Mouse (Mus musculus) limb, embryonic 14.5 days (tissue): ENCODE measurements at regions not wholly inside any gene's neighbourhood (a gene's known extent, or its start where the extent isn't known, plus 50 kb on each side); places are given as distances from the start of the nearest gene placed in this dataset.

Source experiments
- ATAC-seq: fragments of 200-750 bp; cut with Nextera tagmentation; 2 replicates; pipeline ENCODE4 v1.8.0; 2017; ENCODE audit warnings: low read depth, moderate number of reproducible peaks, moderate TSS enrichment; ENCODE audit not compliant: low FRiP score
- DNase-seq: peaks from one replicate; pipeline ENCODE4 v3.0.0-alpha.2; 2015; ENCODE audit warnings: low spot score
- H3K27ac ChIP-seq: fragments of 300-500 bp; sonication (generic); replicated peaks from 2 replicates; pipeline ENCODE4 v1.5.1; 2014; ENCODE audit warnings: low read depth, mild to moderate bottlenecking, low read length, moderate library complexity, mixed read lengths
- H3K27me3 ChIP-seq: fragments of 300-500 bp; sonication (generic); 2 replicates; pipeline ENCODE4 v1.6.1; 2014; ENCODE audit warnings: low read length, mixed read lengths; ENCODE audit not compliant: control insufficient read depth, insufficient read depth
- H3K36me3 ChIP-seq: fragments of 300-500 bp; sonication (generic); 2 replicates; pipeline ENCODE4 v1.6.1; 2014; ENCODE audit warnings: mild to moderate bottlenecking, low read length, moderate library complexity, mixed read lengths; ENCODE audit not compliant: control insufficient read depth, insufficient read depth
- H3K4me1 ChIP-seq: fragments of 300-500 bp; sonication (generic); 2 replicates; pipeline ENCODE4 v1.6.1; 2014; ENCODE audit warnings: antibody characterized with exemption, low read length, mixed read lengths; ENCODE audit not compliant: control insufficient read depth, insufficient read depth
- H3K4me2 ChIP-seq: fragments of 300-500 bp; sonication (generic); replicated peaks from 2 replicates; pipeline ENCODE4 v1.6.1; 2014; ENCODE audit warnings: low read depth, mild to moderate bottlenecking, low read length, moderate library complexity; ENCODE audit not compliant: severe bottlenecking
- H3K4me3 ChIP-seq: fragments of 300-500 bp; sonication (generic); replicated peaks from 2 replicates; pipeline ENCODE4 v1.5.1; 2014; ENCODE audit warnings: low read length
- H3K9ac ChIP-seq: fragments of 300-500 bp; sonication (generic); 2 replicates; pipeline ENCODE4 v1.6.1; 2014; ENCODE audit warnings: mild to moderate bottlenecking, low read depth, low read length, moderate library complexity; ENCODE audit not compliant: severe bottlenecking
- H3K9me3 ChIP-seq: fragments of 300-500 bp; sonication (generic); 2 replicates; pipeline ENCODE4 v1.6.1; 2016; ENCODE audit warnings: low read length; ENCODE audit not compliant: control insufficient read depth
- POLR2A ChIP-seq: fragments of 200-500 bp; IDR thresholded peaks from 2 replicates; pipeline ENCODE4 v1.8.0; 2012; ENCODE audit warnings: inconsistent platforms, mild to moderate bottlenecking, moderate library complexity, borderline replicate concordance; ENCODE audit not compliant: insufficient read depth, insufficient read length; ENCODE audit errors: extremely low read depth
- WGBS: fragments of 180-500 bp; shearing (Covaris S2); extraction: QIAGEN DNeasy Blood & Tissue Kit; methylation state at CpG from one replicate; pipeline ENCODE4 v1.1.7; 2014; 5-methylcytosine and 5-hydroxymethylcytosine counted together

- H3K9me3 ChIP-seq: no peaks in the 10 kb centered on the region
- 58% methylated on average over 11 of the region's 11 CpGs for WGBS
- H3K27me3 ChIP-seq: no peaks in the 10 kb centered on the region
- no peaks in the 10 kb centered on the region for H3K4me1 ChIP-seq
- DNase-seq (no peak), ATAC-seq (no peak)
- H3K9ac ChIP-seq: no peak overlapping the region
- no peaks in the 10 kb centered on the region for H3K36me3 ChIP-seq
- H3K4me3 ChIP-seq: no peak overlapping the region
- no peak overlapping the region for H3K4me2 ChIP-seq
- no peak for TF ChIP-seq POLR2A
- no peak overlapping the region for H3K27ac ChIP-seq
These were observed 67.2 kb downstream of the Mtx3 start for GRCm38 (mm10) chr13:92911660-92912284.

- H3K27ac ChIP-seq: no peak overlapping the region
- H3K27me3 ChIP-seq: no peaks in the 10 kb centered on the region
- DNase-seq: no peak
- H3K9ac ChIP-seq: no peak overlapping the region
- TF ChIP-seq POLR2A: no peak
- H3K36me3 ChIP-seq: no peaks in the 10 kb centered on the region
- H3K4me2 ChIP-seq: no peak overlapping the region
- 0 out of 2 replicates have a peak, but pooled peaks cover 5% of the 10 kb centered on the region for H3K9me3 ChIP-seq
- 72% methylated on average over 2 of the region's 2 CpGs for WGBS
- ATAC-seq: no peak
- no peak overlapping the region for H3K4me3 ChIP-seq
- H3K4me1 ChIP-seq: no peaks in the 10 kb centered on the region
These were observed 68.1 kb downstream of the Mtx3 start for GRCm38 (mm10) chr13:92912661-92913060.

GRCm38 (mm10) chr13:92914631-92915030 lies 70.1 kb downstream of the Mtx3 start:
- DNase-seq (no peak), ATAC-seq (no peak)
- 0 out of 2 replicates have a peak, but pooled peaks cover 5% of the 10 kb centered on the region for H3K9me3 ChIP-seq
- WGBS: 87% methylated on average over 3 of the region's 3 CpGs
- no peak for TF ChIP-seq POLR2A
- no peak overlapping the region for H3K4me3 ChIP-seq
- H3K36me3 ChIP-seq: no peaks in the 10 kb centered on the region
- H3K27me3 ChIP-seq: no peaks in the 10 kb centered on the region
- no peak overlapping the region for H3K4me2 ChIP-seq
- no peak overlapping the region for H3K27ac ChIP-seq
- H3K4me1 ChIP-seq: no peaks in the 10 kb centered on the region
- no peak overlapping the region for H3K9ac ChIP-seq

- Histone ChIP-seq H3K9me3 (0 out of 2 replicates have a peak, but pooled peaks cover 5% of the 10 kb centered on the region), H3K4me3 (no peak overlapping the region), H3K27ac (no peak overlapping the region), H3K36me3 (no peaks in the 10 kb centered on the region), H3K9ac (no peak overlapping the region), H3K4me1 (no peaks in the 10 kb centered on the region), H3K27me3 (no peaks in the 10 kb centered on the region), H3K4me2 (no peak overlapping the region)
- TF ChIP-seq POLR2A: no peak
- 76% methylated on average over 2 of the region's 2 CpGs for WGBS
- DNase-seq (no peak), ATAC-seq (no peak)
These were observed 70.8 kb downstream of the Mtx3 start for GRCm38 (mm10) chr13:92915221-92915839.

GRCm38 (mm10) chr13:92915948-92916710 lies 71.6 kb downstream of the Mtx3 start:
- no peaks in the 10 kb centered on the region for H3K4me1 ChIP-seq
- no peak for DNase-seq
- H3K9me3 ChIP-seq: 0 out of 2 replicates have a peak, but pooled peaks cover 5% of the 10 kb centered on the region
- no peak overlapping the region for H3K9ac ChIP-seq
- 87% methylated on average over 5 of the region's 5 CpGs for WGBS
- no peak overlapping the region for H3K27ac ChIP-seq
- TF ChIP-seq POLR2A: no peak
- H3K4me3 ChIP-seq: no peak overlapping the region
- H3K27me3 ChIP-seq: no peaks in the 10 kb centered on the region
- no peaks in the 10 kb centered on the region for H3K36me3 ChIP-seq
- no peak for ATAC-seq
- H3K4me2 ChIP-seq: no peak overlapping the region
